Mouse (Mus musculus): ENCODE results near the gene Adam1b. TPM values are rescaled to one million over a fixed set of nuclear protein-coding genes. Genes with fewer than 3 reads are reported as not detected.

Gene Adam1b
- polyA plus RNA-seq, 2 experiments, result 0.18 TPM; not detected in 1

DNA sequence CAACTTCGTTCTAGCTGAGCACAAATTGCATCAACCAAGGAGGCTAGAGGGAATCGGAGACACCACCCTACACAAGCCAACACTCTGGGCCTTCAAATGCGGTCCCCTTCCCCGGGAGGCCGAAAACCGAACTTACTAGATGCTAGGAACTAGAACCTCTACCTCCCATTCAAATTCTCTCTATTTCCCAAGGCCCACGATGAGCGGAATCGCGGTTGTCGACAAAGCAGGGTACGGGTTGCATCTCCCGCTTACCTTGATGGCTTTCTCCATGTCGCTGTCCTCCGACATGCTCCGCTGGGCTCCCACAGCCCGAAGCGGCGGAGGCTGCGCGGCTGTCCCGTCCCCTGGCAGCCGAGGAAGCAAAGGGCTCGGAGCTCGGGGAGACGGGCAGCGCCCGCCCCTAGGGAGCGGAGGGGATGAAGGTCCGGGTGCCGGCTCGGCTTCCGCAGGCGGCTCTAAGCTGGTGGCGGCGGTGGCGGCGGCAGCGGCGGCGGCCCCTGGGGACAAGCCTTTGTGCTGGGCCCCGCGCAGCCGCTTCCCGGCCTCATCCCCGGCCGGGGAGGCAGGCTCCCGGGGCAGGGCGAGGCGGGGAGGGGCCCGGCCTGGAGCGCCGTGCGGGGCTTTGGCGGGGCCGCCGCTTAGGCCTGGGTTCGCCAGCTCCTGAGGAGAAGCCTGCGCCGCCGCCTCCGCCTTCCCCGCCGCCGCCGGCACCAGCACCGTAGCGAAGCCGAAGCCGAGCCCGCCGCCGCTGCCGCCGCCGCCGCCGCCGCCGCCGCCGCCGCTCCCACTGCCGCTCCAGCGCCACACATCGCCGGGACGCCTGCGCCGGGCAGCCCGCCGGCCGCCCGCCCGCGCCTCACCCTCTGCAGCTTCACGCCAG lies 41.9 kb upstream of the Adam1b start, which contains the start of the genes Adam1a and Gm42878:
Gene Adam1a (minus strand): TSS at position 573 of the 883 bp plus-strand sequence.
Gene Gm42878 (minus strand): TSS at position 573 of the 883 bp plus-strand sequence.
- Histone ChIP-seq H3K36me3 (ENCODE audit: control insufficient read depth, insufficient read depth, low read length) (no peaks in the 10 kb centered on the region), H3K9ac (ENCODE audit: low read depth, low read length, severe bottlenecking) (peak within 1 kb of the TSS; percentile 98), H3K4me1 (ENCODE audit: control insufficient read depth, insufficient read depth, low read length) (peaks cover 12% of the 10 kb centered on the region), H3K27me3 (ENCODE audit: control insufficient read depth, insufficient read depth, low read length) (no peaks in the 10 kb centered on the region), H3K4me3 (replicated peaks; ENCODE audit: low read length) (peak within 1 kb of the TSS; percentile 97), H3K9me3 (ENCODE audit: control insufficient read depth, low read length) (no peaks in the 10 kb centered on the region), H3K4me2 (replicated peaks; ENCODE audit: low read depth, low read length, severe bottlenecking) (peak within 1 kb of the TSS; percentile 87), H3K27ac (replicated peaks; ENCODE audit: low read depth, low read length) (peak within 1 kb of the TSS; percentile 97)
- ATAC-seq (ENCODE audit: low FRiP score, low read depth) (peak; percentile 71), DNase-seq (ENCODE audit: low spot score) (no peak)
- 1% methylated on average over 44 of the region's 97 CpGs for WGBS
- no peak for TF ChIP-seq POLR2A (IDR thresholded peaks at IDR 0.05; ENCODE audit: borderline replicate concordance, extremely low read depth, insufficient read depth, insufficient read length)

DNA sequence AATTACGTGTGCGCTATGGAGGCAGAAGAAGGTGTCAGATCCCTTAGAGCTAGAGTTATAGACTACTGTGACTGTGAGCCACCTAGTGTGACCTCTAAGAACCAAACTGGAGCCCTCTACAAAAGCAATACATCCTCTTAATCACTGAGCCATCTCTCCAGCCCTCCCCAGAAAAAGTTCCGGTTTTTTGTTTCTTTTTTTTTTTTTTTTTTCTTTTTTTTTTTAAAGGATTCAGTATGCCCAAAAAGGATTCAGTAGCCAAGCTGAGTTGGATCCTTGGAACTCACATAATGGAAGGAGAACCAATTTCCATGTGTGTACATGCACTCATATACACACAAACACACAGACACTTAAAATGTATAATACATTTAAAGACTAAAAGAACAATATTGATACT lies 40.1 kb upstream of the Adam1b start:
- H3K9me3 ChIP-seq (ENCODE audit: control insufficient read depth, low read length), result no peaks in the 10 kb centered on the region
- no peaks in the 10 kb centered on the region for H3K27me3 ChIP-seq (ENCODE audit: control insufficient read depth, insufficient read depth, low read length)
- no peak for TF ChIP-seq POLR2A (IDR thresholded peaks at IDR 0.05; ENCODE audit: borderline replicate concordance, extremely low read depth, insufficient read depth, insufficient read length)
- H3K4me1 ChIP-seq (ENCODE audit: control insufficient read depth, insufficient read depth, low read length), result peaks cover 12% of the 10 kb centered on the region
- peaks cover 11% of the 10 kb centered on the region for H3K36me3 ChIP-seq (ENCODE audit: control insufficient read depth, insufficient read depth, low read length)
- ATAC-seq (ENCODE audit: low FRiP score, low read depth), result no peak
- no peak overlapping the region for H3K27ac ChIP-seq (replicated peaks; ENCODE audit: low read depth, low read length)
- H3K4me3 ChIP-seq (replicated peaks; ENCODE audit: low read length), result no peak overlapping the region
- no peak overlapping the region for H3K4me2 ChIP-seq (replicated peaks; ENCODE audit: low read depth, low read length, severe bottlenecking)
- H3K9ac ChIP-seq (ENCODE audit: low read depth, low read length, severe bottlenecking), result no peak overlapping the region
- no peak for DNase-seq (ENCODE audit: low spot score)
- WGBS, result 79% methylated on average over 3 of the region's 3 CpGs

DNA sequence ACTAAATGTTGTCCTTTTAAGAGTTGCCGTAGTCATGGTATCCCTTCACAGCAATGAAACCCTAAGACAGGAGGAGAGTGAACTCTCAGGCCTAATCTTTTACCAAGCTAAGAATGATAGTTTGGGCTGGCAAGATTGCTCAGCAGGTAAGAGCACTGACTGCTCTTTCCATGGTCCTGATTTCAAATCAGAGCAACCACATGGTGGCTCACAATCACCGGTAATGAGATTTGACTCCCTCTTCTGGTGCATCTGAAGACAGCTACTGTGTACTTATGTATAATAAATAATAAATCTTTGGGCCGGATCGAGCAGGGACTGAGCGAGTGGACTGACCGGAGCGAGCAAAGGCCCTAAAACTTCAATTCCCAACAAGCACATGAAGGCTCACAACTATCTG lies 38.0 kb upstream of the Adam1b start:
- no peak overlapping the region for H3K4me2 ChIP-seq (replicated peaks; ENCODE audit: low read depth, low read length, severe bottlenecking)
- ATAC-seq (ENCODE audit: low FRiP score, low read depth) (no peak), DNase-seq (ENCODE audit: low spot score) (no peak)
- no peak overlapping the region for H3K4me3 ChIP-seq (replicated peaks; ENCODE audit: low read length)
- 89% methylated on average over 7 of the region's 7 CpGs for WGBS
- H3K4me1 ChIP-seq (ENCODE audit: control insufficient read depth, insufficient read depth, low read length), result peaks cover 7% of the 10 kb centered on the region
- H3K9ac ChIP-seq (ENCODE audit: low read depth, low read length, severe bottlenecking), result no peak overlapping the region
- no peak for TF ChIP-seq POLR2A (IDR thresholded peaks at IDR 0.05; ENCODE audit: borderline replicate concordance, extremely low read depth, insufficient read depth, insufficient read length)
- H3K9me3 ChIP-seq (ENCODE audit: control insufficient read depth, low read length), result no peaks in the 10 kb centered on the region
- peaks cover 30% of the 10 kb centered on the region for H3K36me3 ChIP-seq (ENCODE audit: control insufficient read depth, insufficient read depth, low read length)
- H3K27ac ChIP-seq (replicated peaks; ENCODE audit: low read depth, low read length), result no peak overlapping the region
- H3K27me3 ChIP-seq (ENCODE audit: control insufficient read depth, insufficient read depth, low read length), result no peaks in the 10 kb centered on the region

DNA sequence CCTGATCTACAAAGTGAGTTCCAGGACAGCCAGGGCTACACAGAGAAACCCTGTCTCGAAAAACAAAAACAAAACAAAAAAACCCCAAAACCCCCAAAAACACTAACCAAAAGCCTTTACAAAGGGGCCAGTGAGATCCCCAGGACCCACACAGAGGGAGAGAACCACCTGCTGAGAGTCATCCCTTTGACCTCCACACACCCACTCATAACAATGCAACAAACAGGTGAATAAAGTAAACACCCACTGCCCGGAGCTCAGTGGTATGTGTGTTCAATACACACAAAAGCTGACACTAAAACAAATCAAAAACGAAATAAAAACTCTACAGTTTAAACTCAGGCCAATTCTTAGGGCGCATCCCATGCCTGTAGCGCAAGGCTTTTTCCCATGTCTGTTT lies 36.8 kb upstream of the Adam1b start:
- Histone ChIP-seq H3K27me3 (ENCODE audit: control insufficient read depth, insufficient read depth, low read length) (no peaks in the 10 kb centered on the region), H3K4me2 (replicated peaks; ENCODE audit: low read depth, low read length, severe bottlenecking) (no peak overlapping the region), H3K27ac (replicated peaks; ENCODE audit: low read depth, low read length) (no peak overlapping the region), H3K9me3 (ENCODE audit: control insufficient read depth, low read length) (no peaks in the 10 kb centered on the region), H3K4me1 (ENCODE audit: control insufficient read depth, insufficient read depth, low read length) (peaks cover 7% of the 10 kb centered on the region), H3K9ac (ENCODE audit: low read depth, low read length, severe bottlenecking) (no peak overlapping the region), H3K36me3 (ENCODE audit: control insufficient read depth, insufficient read depth, low read length) (peaks cover 42% of the 10 kb centered on the region), H3K4me3 (replicated peaks; ENCODE audit: low read length) (no peak overlapping the region)
- DNase-seq (ENCODE audit: low spot score) (no peak), ATAC-seq (ENCODE audit: low FRiP score, low read depth) (no peak)
- 95% methylated on average over 5 of the region's 5 CpGs for WGBS
- TF ChIP-seq POLR2A (IDR thresholded peaks at IDR 0.05; ENCODE audit: borderline replicate concordance, extremely low read depth, insufficient read depth, insufficient read length), result no peak

DNA sequence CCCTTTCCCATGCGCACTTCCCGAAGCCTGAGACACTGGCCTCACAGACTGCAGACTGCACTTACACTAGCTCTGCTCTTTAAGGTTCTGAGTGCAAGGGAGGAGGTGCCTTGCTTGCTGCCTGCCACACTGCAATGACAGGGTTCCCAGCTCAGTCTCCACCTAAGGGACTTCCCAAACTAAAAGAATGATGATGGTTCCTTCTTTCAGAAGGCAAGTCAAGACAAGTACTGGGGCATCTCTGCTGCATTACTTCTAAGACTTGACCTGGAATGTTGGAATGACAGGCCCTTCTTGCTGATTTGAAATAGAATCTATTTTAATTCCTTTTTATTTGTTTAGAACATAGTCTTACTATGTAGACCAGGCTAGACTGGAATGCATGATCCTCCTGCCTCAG lies 34.4 kb upstream of the Adam1b start:
- H3K4me1 ChIP-seq (ENCODE audit: control insufficient read depth, insufficient read depth, low read length), result no peaks in the 10 kb centered on the region
- H3K4me3 ChIP-seq (replicated peaks; ENCODE audit: low read length), result no peak overlapping the region
- DNase-seq (ENCODE audit: low spot score) (no peak), ATAC-seq (ENCODE audit: low FRiP score, low read depth) (no peak)
- 94% methylated on average over 2 of the region's 2 CpGs for WGBS
- H3K4me2 ChIP-seq (replicated peaks; ENCODE audit: low read depth, low read length, severe bottlenecking), result no peak overlapping the region
- H3K9ac ChIP-seq (ENCODE audit: low read depth, low read length, severe bottlenecking), result no peak overlapping the region
- peaks cover 65% of the 10 kb centered on the region for H3K36me3 ChIP-seq (ENCODE audit: control insufficient read depth, insufficient read depth, low read length)
- no peaks in the 10 kb centered on the region for H3K9me3 ChIP-seq (ENCODE audit: control insufficient read depth, low read length)
- no peak for TF ChIP-seq POLR2A (IDR thresholded peaks at IDR 0.05; ENCODE audit: borderline replicate concordance, extremely low read depth, insufficient read depth, insufficient read length)
- no peaks in the 10 kb centered on the region for H3K27me3 ChIP-seq (ENCODE audit: control insufficient read depth, insufficient read depth, low read length)
- H3K27ac ChIP-seq (replicated peaks; ENCODE audit: low read depth, low read length), result no peak overlapping the region
